Mouse (Mus musculus): ENCODE measurements around the gene Rpgr.

DNA sequence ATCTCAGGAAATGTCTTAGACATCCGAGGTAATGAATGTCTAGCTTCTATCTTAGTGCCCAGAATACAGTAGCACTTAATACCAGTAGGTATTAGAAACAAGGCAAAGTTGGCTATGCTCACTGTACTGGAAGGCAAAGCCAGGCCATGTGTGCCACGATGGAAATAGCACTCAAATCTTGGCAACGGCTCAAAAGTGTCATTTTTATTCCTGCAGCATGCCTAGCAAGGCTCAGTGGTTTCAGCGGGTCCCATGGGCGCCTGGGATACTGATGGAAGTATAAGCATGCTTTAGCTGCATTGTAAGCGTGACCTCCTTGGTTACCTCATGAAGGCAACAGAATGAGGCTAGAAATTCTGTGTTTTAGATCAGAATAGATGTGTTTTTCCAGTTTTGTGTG, 2.6 kb upstream of the Rpgr start:
- no peak for TF ChIP-seq CTCF (IDR thresholded peaks at IDR 0.05; ENCODE audit: borderline replicate concordance, insufficient read depth, low read length)
- TF ChIP-seq POLR2A (IDR thresholded peaks at IDR 0.05; ENCODE audit: low read depth, low read length), result no peak

All from embryonic fibroblast, embryonic 13.5 days (primary cell).